Mouse (Mus musculus): Measurements from ENCODE around the gene Tmem121b. TPM values are rescaled to one million over a fixed set of nuclear protein-coding genes. Genes with fewer than 3 reads are reported as not detected.

Gene Tmem121b
- total and polyA plus RNA-seq, 3 experiments: 0.05 TPM; not detected in 2

DNA sequence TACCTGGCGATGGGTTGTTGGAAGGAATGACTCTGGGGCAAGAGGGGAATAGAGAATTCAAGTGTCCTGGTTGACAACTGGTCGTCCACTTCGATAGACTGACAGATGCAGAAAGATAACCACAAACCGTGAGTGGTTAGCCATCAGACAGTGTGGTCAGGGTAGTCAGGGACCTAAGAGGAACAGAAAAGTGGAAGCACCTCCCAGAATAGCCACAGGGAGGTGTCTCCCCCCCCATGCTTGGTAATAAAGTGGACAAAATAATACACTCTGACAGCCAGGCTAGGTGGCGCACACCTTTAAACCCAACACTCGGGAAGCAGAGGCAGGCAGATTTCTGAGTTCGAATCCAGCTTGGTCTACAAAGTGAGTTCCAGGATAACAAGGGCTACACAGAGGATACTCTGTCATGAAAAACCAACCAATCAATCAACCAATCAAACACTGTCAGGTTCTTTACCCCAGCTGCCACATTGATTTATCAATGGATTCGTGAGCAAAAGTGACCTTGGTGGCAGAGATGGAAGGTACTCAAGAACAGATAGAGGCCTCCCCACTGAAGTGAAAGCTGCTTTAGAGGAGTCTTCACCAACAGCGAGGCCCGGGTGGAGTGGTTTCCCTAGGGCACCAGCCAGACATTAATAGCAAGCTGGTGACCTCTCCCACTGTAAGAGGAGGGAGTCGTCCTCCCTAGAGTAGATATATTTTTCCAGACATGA, 41.1 kb downstream of the Tmem121b start:
- Histone ChIP-seq H3K9me3 (replicated peaks) (no peaks in the 10 kb centered on the region), H3K4me1 (ENCODE audit: insufficient read depth, low read depth, low read length) (peaks cover 21% of the 10 kb centered on the region), H3K36me3 (replicated peaks) (peaks cover 2% of the 10 kb centered on the region), H3K4me3 (ENCODE audit: low read depth, low read length) (no peak overlapping the region), H3K27me3 (ENCODE audit: insufficient read depth, low read length) (peaks cover 13% of the 10 kb centered on the region)
- no peak for DNase-seq (ENCODE audit: low spot score)
- no peak for TF ChIP-seq TAL1 (conservative IDR thresholded peaks at IDR 0.05; ENCODE audit: low read depth, low read length)
- no peak for TF ChIP-seq GATA2 (IDR thresholded peaks at IDR 0.05; ENCODE audit: borderline replicate concordance, low read depth, low read length)
- TF ChIP-seq CTCF (IDR thresholded peaks at IDR 0.05; ENCODE audit: low read depth, low read length): no peak
- TF ChIP-seq GATA1 (IDR thresholded peaks at IDR 0.05; ENCODE audit: borderline replicate concordance, low read length): no peak
- TF ChIP-seq POLR2AphosphoS5 (IDR thresholded peaks at IDR 0.05; ENCODE audit: insufficient replicate concordance, low read depth, low read length): no peak
- ATAC-seq (ENCODE audit: extremely low read depth, insufficient number of reproducible peaks, low FRiP score, poor library complexity, severe bottlenecking): no peak

DNA sequence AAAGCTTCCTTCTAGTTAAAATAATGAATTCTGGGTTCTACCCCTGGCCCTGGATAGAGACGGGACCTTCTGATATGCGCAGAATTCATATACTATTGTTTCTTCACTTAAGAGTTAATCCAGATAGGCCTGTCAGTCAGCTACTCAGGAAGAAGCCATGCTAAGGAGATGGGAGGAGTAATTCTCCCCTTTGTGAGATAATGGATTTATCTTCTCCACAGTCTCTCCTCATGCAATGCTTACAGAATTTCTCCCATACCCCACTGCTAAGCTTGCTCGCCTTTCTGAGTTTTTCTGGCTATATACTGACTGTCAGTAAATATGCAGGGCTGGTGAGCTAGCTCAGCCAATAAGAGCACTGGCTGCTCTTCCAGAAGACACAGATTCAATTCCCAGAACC, 43.4 kb downstream of the Tmem121b start:
- TF ChIP-seq TAL1 (conservative IDR thresholded peaks at IDR 0.05; ENCODE audit: low read depth, low read length) (no peak), POLR2AphosphoS5 (IDR thresholded peaks at IDR 0.05; ENCODE audit: insufficient replicate concordance, low read depth, low read length) (no peak), CTCF (IDR thresholded peaks at IDR 0.05; ENCODE audit: low read depth, low read length) (no peak), GATA1 (IDR thresholded peaks at IDR 0.05; ENCODE audit: borderline replicate concordance, low read length) (no peak), GATA2 (IDR thresholded peaks at IDR 0.05; ENCODE audit: borderline replicate concordance, low read depth, low read length) (no peak)
- Histone ChIP-seq H3K36me3 (replicated peaks) (peaks cover 4% of the 10 kb centered on the region), H3K4me3 (ENCODE audit: low read depth, low read length) (no peak overlapping the region), H3K27me3 (ENCODE audit: insufficient read depth, low read length) (peaks cover 13% of the 10 kb centered on the region), H3K9me3 (replicated peaks) (no peaks in the 10 kb centered on the region), H3K4me1 (ENCODE audit: insufficient read depth, low read depth, low read length) (peaks cover 21% of the 10 kb centered on the region)
- ATAC-seq (ENCODE audit: extremely low read depth, insufficient number of reproducible peaks, low FRiP score, poor library complexity, severe bottlenecking) (no peak), DNase-seq (ENCODE audit: low spot score) (no peak)

GRCm38 (mm10) chr6:120443363-120444355, 49.9 kb downstream of the Tmem121b start:
- Histone ChIP-seq H3K4me1 (ENCODE audit: insufficient read depth, low read depth, low read length) (no peaks in the 10 kb centered on the region), H3K36me3 (replicated peaks) (peaks cover 58% of the 10 kb centered on the region), H3K27me3 (ENCODE audit: insufficient read depth, low read length) (no peaks in the 10 kb centered on the region), H3K9me3 (replicated peaks) (no peaks in the 10 kb centered on the region), H3K4me3 (ENCODE audit: low read depth, low read length) (no peak overlapping the region)
- ATAC-seq (ENCODE audit: extremely low read depth, insufficient number of reproducible peaks, low FRiP score, poor library complexity, severe bottlenecking) (no peak), DNase-seq (ENCODE audit: low spot score) (no peak)
- no peak for TF ChIP-seq GATA2 (IDR thresholded peaks at IDR 0.05; ENCODE audit: borderline replicate concordance, low read depth, low read length)
- no peak for TF ChIP-seq TAL1 (conservative IDR thresholded peaks at IDR 0.05; ENCODE audit: low read depth, low read length)
- TF ChIP-seq CTCF (IDR thresholded peaks at IDR 0.05; ENCODE audit: low read depth, low read length): no peak
- no peak for TF ChIP-seq GATA1 (IDR thresholded peaks at IDR 0.05; ENCODE audit: borderline replicate concordance, low read length)
- TF ChIP-seq POLR2AphosphoS5 (IDR thresholded peaks at IDR 0.05; ENCODE audit: insufficient replicate concordance, low read depth, low read length): no peak

DNA sequence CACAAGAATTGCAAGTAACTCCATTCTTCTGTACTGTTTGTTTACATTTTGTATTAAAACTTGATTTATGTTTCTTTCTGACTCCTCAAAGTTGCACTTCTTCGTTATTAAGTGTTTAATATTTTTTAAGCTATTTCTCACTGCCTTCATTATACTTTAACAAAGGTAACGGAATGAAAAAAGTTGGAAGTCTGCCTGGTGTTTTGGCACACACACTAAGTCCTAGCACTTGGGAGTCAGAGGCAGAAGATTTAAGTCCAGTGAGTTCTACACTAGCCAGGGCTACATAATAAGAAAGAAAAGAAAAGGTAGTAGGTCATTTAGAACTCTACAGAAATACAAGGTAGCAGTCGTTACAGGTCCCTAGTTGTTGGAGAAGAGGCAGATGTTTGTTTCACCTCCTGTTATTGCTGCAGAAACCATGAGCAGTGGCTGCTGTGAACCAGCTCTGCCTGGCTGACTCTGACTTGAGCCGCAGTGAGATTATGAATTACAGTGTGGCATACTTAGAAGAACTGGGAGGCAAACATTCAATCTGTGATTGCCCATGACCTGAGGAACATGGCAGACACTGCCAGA, 51.3 kb downstream of the Tmem121b start:
- Histone ChIP-seq H3K4me1 (ENCODE audit: insufficient read depth, low read depth, low read length) (no peaks in the 10 kb centered on the region), H3K9me3 (replicated peaks) (no peaks in the 10 kb centered on the region), H3K36me3 (replicated peaks) (peaks cover 68% of the 10 kb centered on the region), H3K4me3 (ENCODE audit: low read depth, low read length) (no peak overlapping the region), H3K27me3 (ENCODE audit: insufficient read depth, low read length) (no peaks in the 10 kb centered on the region)
- TF ChIP-seq GATA2 (IDR thresholded peaks at IDR 0.05; ENCODE audit: borderline replicate concordance, low read depth, low read length) (no peak), POLR2AphosphoS5 (IDR thresholded peaks at IDR 0.05; ENCODE audit: insufficient replicate concordance, low read depth, low read length) (no peak), TAL1 (conservative IDR thresholded peaks at IDR 0.05; ENCODE audit: low read depth, low read length) (no peak), CTCF (IDR thresholded peaks at IDR 0.05; ENCODE audit: low read depth, low read length) (no peak), GATA1 (IDR thresholded peaks at IDR 0.05; ENCODE audit: borderline replicate concordance, low read length) (no peak)
- ATAC-seq (ENCODE audit: extremely low read depth, insufficient number of reproducible peaks, low FRiP score, poor library complexity, severe bottlenecking): no peak
- no peak for DNase-seq (ENCODE audit: low spot score)

Other genes starting within 250 kb of the Tmem121b start
- not detected in 2 replicates for gene D330020A13Rik, start 199.4 kb downstream of the Tmem121b start, total RNA-seq (2014; fragmentation: Nextera tagmentation)
- gene D330020A13Rik, start 199.4 kb downstream of the Tmem121b start, total RNA-seq (2017): not detected in 2 replicates
- not detected in 2 replicates for gene D330020A13Rik, start 199.4 kb downstream of the Tmem121b start, polyA plus RNA-seq (2012)
- gene B4galnt3, start 199.2 kb downstream of the Tmem121b start, total RNA-seq (2014; fragmentation: Nextera tagmentation): not detected in 2 replicates
- not detected in 2 replicates for gene B4galnt3, start 199.2 kb downstream of the Tmem121b start, total RNA-seq (2017)
- not detected in 2 replicates for gene B4galnt3, start 199.2 kb downstream of the Tmem121b start, polyA plus RNA-seq (2012)
- 87.3 and 88.0 TPM in 2 replicates for gene Kdm5a, start 129.7 kb downstream of the Tmem121b start, total RNA-seq (2014; fragmentation: Nextera tagmentation)
- 111 and 137 TPM in 2 replicates for gene Kdm5a, start 129.7 kb downstream of the Tmem121b start, total RNA-seq (2017)
- gene Kdm5a, start 129.7 kb downstream of the Tmem121b start, polyA plus RNA-seq (2012): 23.6 and 32.3 TPM in 2 replicates
- 33.6 and 35.6 TPM in 2 replicates for gene Ccdc77, start 129.4 kb downstream of the Tmem121b start, total RNA-seq (2014; fragmentation: Nextera tagmentation)
- 31.9 and 34.1 TPM in 2 replicates for gene Ccdc77, start 129.4 kb downstream of the Tmem121b start, total RNA-seq (2017)
- 2.7 and 3.4 TPM in 2 replicates for gene Ccdc77, start 129.4 kb downstream of the Tmem121b start, polyA plus RNA-seq (2012)
- 4.4 and 7.1 TPM in 2 replicates for gene Il17ra, start 30.6 kb downstream of the Tmem121b start, total RNA-seq (2014; fragmentation: Nextera tagmentation)
- gene Il17ra, start 30.6 kb downstream of the Tmem121b start, total RNA-seq (2017): 6.0 and 6.3 TPM in 2 replicates
- gene Il17ra, start 30.6 kb downstream of the Tmem121b start, polyA plus RNA-seq (2012): 10.3 and 10.7 TPM in 2 replicates
- gene Hdhd5, start 37.5 kb upstream of the Tmem121b start, total RNA-seq (2014; fragmentation: Nextera tagmentation): 10.0 and 11.9 TPM in 2 replicates
- 12.8 and 15.5 TPM in 2 replicates for gene Hdhd5, start 37.5 kb upstream of the Tmem121b start, total RNA-seq (2017)
- 10.2 and 10.5 TPM in 2 replicates for gene Hdhd5, start 37.5 kb upstream of the Tmem121b start, polyA plus RNA-seq (2012)
- 22.7 and 24.9 TPM in 2 replicates for gene Cecr2, start 172.6 kb upstream of the Tmem121b start, total RNA-seq (2014; fragmentation: Nextera tagmentation)
- 1.9 and 2.5 TPM in 2 replicates for gene Cecr2, start 172.6 kb upstream of the Tmem121b start, total RNA-seq (2017)
- 6.2 and 6.4 TPM in 2 replicates for gene Cecr2, start 172.6 kb upstream of the Tmem121b start, polyA plus RNA-seq (2012)